Mouse (Mus musculus) layer of hippocampus, postnatal 10 days (tissue): ENCODE data around the gene Bcor. TPM values are rescaled to one million over a fixed set of nuclear protein-coding genes. Genes with fewer than 3 reads are reported as not detected.
A peak's percentile ranks its signal among the peaks of the same experiment; 100 is the strongest.

Experiments
- DNase-seq, 2 experiments: peaks; one replicate each; pipeline ENCODE4 v3.0.0; 2021; ENCODE audit warnings: low spot score in 2 of 2
- long read RNA-seq: library from polyadenylated mRNA; stranded (forward); transcript quantifications from one replicate; pipeline ENCODE4 v2.0.0, GENCODE M21; 2023
- total RNA-seq, 2 experiments: library from RNA; stranded (reverse); gene quantifications; 2 replicates each; pipeline ENCODE4 v1.2.3; 2021

Bcor gene
- total RNA-seq: 10 to 100 TPM; 18.2 to 18.5 TPM
- long read RNA-seq, full-length matches to known transcripts: 1 of 14 reads
- long read RNA-seq, partial matches to known transcripts: 9 of 14 reads
- long read RNA-seq, other reads (novel, unspliced or antisense): 4 of 14 reads

DNA sequence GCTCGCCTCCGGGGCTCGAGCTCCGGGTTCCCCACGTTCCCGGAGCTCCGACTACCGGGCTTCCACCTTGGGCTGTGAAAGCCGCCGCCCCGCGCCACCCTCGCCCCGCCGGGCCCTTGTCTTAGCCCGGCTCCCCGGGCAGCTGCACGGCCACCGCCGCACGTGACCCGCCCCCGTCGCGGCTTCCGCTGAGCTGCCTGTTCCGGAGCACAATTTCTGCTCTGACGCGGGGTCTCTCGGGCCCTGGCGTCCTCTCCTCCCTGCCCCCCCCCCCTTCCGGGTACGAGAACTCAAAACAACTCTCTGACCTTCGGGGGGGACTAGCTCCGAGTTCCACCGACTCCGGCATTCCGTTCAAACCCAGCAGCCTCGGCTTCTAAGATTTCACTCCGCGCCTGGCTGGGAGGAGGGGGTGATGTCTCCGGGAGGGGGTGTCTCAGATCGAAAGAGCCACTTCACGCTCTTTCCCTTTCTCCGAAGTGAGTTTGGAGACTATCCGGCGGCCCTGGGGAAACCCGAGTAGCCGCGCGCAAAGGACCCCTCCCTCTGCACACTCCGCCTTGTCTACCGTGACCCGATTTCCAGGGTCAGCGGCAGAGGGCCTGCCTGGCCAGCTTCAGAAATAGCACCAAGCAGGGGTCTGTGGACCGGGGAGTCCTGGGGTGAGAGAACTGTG lies at the start of gene Bcor:
TSS of gene Bcor (minus strand) at position 375 of the 676 bp plus-strand sequence.
- peak; percentile 37 to 53 for DNase-seq

DNA sequence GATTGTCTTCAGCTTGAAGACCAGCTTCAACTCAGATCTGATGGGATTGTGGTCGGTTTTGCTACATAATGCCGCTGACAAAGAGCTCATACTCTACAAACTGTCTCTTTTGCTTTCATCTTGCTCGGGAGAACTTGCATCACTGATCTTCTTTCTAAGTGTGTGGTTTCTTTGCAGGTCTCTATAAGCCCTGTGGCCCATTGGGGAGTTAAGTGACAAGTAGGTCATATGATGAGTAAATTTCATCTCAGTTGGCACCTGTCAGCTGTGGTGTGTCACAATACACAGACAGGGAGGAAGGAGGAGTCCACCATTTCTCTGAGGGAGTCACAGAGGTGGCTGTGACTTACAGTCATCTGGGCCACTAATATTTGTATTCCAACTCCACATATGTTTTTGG lies 42.8 kb upstream of the Bcor start:
- DNase-seq: no peak

- DNase-seq: no peak
These were observed 41.0 kb upstream of the Bcor start for GRCm38 (mm10) chrX:12201111-12201510.

DNA sequence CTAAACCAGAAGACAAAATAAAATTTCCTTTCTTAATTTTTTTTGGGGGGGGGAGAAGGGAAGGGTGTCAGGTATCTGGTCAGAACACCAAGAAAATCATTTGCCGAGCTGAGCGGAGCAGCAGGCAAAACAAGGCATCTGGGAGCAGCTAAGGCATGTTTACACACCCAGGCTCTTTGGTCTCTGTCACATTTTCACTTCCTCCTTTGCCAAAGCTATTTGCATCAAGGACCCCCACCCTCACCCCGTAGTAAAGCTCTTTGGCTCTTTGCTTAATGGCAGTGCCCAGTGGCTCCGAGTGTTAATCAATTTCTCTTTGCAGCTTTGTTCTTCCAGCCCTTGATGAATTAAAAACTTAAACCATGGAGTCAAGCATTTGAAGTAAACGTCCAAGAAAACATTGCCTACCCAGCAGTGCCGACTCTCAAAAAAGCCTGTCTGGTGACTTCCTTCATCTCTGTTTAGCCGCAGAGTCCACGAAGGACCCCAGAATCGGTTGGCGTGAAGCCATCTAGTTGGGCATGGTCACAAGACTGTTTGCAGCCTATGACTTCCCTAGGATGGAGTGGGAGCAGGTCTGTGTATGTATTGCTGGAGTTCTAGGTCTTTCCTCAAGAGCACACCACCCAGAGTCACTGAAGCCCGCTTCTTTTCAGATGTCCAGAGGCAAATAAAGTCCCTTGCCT lies 35.2 kb upstream of the Bcor start:
- peak in 1 of 2 experiments; percentile 8 for DNase-seq

- DNase-seq: no peak
These were observed 32.2 kb upstream of the Bcor start for GRCm38 (mm10) chrX:12192343-12192742.

- DNase-seq: no peak
These were observed 29.4 kb upstream of the Bcor start for GRCm38 (mm10) chrX:12189511-12189910.

DNA sequence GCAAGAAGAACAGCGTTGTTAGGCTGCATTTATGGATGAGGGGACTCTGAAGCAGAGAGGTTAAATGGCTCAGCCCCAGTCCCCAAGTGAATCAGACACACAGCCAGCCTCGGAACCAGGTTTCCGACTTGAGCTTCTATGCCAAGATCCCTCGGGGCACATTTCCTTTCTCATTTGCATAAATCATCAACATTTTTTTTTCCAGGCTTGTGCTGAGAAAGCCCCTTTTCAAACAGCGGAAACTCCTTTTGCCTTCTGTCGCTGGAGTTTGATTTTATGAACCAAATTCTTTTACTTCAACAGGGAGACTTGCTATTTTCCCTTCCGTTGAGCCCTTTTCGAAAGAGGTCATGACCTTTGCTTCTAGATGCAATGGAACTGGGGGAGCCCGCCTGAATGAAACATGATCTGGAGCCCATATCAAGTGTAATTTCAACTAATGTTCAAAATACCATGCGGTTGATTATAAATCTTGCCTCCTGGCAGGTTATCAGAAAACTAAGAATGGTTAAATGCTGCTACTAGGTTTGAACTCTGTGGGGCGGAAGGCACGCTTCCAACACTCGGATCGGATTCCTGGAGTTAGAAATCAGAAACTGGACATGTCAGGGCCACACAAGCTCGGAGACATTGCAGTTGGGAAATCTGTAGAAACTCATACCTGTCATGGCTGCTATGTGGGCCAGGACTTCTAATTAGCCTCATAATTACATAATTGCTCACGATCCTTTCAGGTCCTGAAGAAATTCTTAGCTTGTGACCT lies 15.2 kb upstream of the Bcor start:
- DNase-seq: no peak

- DNase-seq: no peak
These were observed 10.0 kb upstream of the Bcor start for GRCm38 (mm10) chrX:12170128-12170527.

DNA sequence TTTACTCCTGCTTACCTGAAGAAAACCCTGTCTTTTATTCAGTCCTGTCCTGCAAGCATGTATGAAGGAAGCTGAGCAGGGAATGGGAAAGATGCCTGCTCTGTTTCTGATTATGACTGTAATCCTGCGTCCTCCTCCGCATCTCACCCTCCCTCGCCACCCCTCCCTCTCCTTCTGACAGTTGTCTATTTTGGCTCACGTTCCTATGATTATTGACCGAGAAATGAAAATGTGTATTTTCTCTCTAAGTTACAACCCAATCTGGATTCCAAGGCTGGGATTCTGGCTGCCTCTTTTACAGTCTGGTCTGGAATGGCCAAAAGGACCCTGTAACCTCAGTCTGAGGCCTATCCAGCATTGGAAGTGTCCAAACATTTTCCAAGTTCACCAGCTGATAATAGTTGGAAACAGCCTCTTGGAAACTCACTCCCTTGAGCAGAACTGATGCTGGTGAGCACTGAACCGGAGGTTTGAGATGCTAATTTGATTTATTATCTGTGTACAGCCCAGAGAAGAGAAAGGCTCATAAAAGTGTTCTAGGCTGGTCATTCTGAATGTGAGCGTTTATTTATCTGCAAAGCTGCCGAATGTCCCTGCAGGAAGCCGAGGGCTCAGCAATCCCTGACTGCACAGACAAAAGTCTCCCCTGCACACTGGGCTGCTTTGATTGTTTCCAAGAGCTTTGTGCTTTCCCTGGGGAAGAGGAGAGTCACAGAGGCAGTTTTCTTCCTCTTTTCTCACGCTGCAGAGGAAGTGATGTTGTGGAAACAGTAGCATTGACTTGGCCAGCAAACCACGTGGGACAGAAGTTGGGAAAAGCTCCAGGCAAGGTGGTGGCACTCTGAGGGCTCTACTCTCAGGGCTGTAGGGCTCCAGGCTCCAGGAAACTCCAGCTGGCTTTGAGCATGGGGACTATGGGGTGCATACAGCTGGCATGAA lies 4.7 kb upstream of the Bcor start:
- DNase-seq: no peak

- DNase-seq: peak in 1 of 2 experiments; percentile 34
These were observed 647 bp downstream of the Bcor start for GRCm38 (mm10) chrX:12159534-12159881.

DNA sequence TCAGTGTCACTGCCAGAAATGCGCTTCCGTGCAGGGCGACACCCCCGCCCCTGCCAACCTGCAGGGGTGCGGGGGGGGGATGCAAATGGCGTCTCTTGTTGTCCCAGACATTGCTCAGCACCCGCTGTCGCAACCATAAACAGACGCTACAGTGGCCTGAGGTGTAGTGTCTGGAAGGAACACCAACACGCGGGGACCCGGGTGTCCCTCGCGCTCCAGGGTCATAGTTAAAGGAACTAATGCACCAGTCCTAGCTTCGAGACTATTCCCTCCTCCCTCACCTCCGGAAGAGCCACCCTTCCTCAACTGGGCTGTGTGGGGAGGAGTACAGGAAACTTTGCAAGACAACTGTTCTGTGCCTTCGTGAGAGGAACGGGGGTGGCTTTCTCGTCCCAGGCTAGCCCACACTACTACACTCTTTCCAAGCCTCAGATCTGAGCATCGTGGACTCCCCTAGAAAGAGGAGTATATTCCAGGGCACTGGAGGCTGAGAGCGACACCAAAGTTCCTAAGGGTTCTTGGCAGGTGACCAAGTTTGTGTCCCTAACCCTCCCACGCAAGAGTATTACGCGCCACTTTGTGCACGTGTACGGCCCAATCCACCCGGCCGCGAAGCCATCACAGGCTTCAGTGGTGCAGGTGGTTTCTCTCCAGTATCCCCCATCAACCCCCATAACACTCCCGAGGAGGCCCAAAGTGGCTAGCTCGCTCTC lies 1.2 kb downstream of the Bcor start:
- DNase-seq: no peak

DNA sequence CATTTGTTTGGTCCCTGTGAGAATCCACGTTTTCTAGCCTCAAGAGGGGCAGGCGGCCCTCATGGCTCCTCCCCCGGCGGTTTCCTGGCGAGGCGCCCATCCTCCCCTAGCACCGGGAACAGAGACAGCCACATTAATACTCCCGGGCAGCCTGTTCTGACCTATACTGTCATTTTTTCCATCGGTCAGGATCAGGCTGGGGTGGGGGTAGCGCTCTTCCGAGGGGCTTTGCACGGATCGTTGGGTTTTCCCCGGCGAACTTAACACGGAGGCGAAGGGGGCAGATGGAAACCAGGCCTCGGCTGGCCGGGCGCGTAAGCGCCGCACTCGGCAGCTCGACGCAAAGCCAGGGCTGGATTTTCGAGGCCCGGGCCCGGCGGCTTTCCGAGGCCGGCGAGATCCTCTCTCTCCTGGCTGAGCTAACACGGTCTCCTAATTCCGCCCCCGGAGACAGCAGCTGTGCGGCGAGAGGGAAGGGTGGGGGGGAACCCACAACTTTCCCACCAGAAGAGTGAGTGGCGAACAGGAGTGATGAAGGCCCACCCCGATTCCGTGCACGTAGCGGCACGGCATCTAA lies 1.8 kb downstream of the Bcor start:
- DNase-seq: peak; percentile 43 to 61

GRCm38 (mm10) chrX:12157331-12157930 lies 2.7 kb downstream of the Bcor start:
- DNase-seq: no peak

- DNase-seq: peak in 1 of 2 experiments; percentile 57
These were observed 4.3 kb downstream of the Bcor start for GRCm38 (mm10) chrX:12155842-12156291.

- DNase-seq: no peak
These were observed 4.9 kb downstream of the Bcor start for GRCm38 (mm10) chrX:12155068-12155840.

DNA sequence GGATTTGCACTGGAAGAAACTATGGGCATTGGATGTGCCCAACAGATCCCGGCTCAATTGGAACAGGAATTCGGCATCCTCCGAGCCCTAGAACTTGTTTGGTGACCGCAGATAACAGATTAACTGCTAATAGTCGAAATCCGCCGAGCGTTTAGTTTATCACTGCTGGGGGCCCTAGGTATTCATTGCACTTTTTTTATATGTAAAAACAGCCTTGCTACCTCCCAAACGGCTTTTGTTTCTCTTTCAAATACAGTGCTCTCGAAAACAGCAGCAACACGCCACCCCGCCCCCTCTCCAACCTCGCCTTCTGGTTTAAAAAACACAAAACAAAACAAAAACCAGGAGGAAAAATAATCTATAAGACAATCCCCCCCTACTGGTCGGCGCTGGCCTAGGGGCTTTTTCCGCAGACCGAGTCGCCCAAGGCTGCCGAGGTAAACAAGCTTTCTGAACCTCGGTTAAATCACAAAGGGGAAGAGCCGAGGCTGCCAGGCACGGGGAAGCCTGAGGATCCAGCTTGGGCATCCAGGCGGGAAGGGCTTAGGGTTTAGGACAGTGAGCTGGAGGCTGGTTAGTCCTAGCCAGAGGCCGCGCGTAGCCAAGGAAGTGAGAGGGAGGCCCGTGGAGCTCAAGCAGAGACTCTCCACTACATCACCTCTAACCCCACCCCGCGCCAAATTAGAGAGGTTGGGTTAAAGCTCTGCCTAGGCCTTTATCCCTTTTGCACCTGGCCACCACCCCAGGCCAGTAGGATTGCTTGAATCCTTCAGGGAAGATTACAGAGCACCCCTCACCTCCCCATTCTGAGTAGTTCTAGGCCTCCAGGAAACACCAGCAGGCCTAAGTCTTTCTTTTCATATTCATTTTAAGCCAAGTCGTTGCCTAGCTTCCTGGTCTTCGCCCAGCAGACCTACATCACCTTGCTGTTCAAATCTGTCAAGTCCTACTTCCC lies 6.7 kb downstream of the Bcor start:
- DNase-seq: no peak
